Mouse (Mus musculus): Measurements from ENCODE around the gene Cd300e. TPM values are rescaled to one million over a fixed set of nuclear protein-coding genes. Genes with fewer than 3 reads are reported as not detected.

The Cd300e gene
- 0.10 TPM in 1 of 2 replicates, not detected in the other for polyA plus RNA-seq (2016; fragmentation: Nextera tagmentation; extraction: Ambion mirVana)

GRCm38 (mm10) chr11:115062077-115062476 is at the start of gene Cd300e:
Cd300e (minus strand) TSS chr11:115062177.
- H3K4me2 ChIP-seq (replicated peaks) = no peak within 1 kb of the TSS
- no peak for ATAC-seq (ENCODE audit: insufficient number of reproducible peaks, insufficient read depth, low FRiP score, low TSS enrichment)
- no peaks in the 10 kb centered on the region for H3K9me3 ChIP-seq
- H3K36me3 ChIP-seq = no peaks in the 10 kb centered on the region
- WGBS = 45% methylated on average over 5 of the region's 5 CpGs
- no peak within 1 kb of the TSS for H3K27ac ChIP-seq
- H3K9ac ChIP-seq = no peak within 1 kb of the TSS
- 0 out of 2 replicates have a peak, but pooled peaks cover 4% of the 10 kb centered on the region for H3K27me3 ChIP-seq
- 0 out of 2 replicates have a peak, but pooled peaks cover 2% of the 10 kb centered on the region for H3K4me1 ChIP-seq
- H3K4me3 ChIP-seq = no peak within 1 kb of the TSS

- peaks cover 10% of the 10 kb centered on the region for H3K4me1 ChIP-seq
- H3K4me3 ChIP-seq = no peak overlapping the region
- H3K9ac ChIP-seq = no peak overlapping the region
- H3K9me3 ChIP-seq = no peaks in the 10 kb centered on the region
- no peak overlapping the region for H3K4me2 ChIP-seq (replicated peaks)
- ATAC-seq (ENCODE audit: insufficient number of reproducible peaks, insufficient read depth, low FRiP score, low TSS enrichment) = no peak
- H3K36me3 ChIP-seq = no peaks in the 10 kb centered on the region
- no peaks in the 10 kb centered on the region for H3K27me3 ChIP-seq
- WGBS = 69% methylated on average over 4 of the region's 5 CpGs
- H3K27ac ChIP-seq = no peak overlapping the region
Measured at GRCm38 (mm10) chr11:115110271-115110670, 48.3 kb upstream of the Cd300e start.

GRCm38 (mm10) chr11:115108176-115108575 is 46.2 kb upstream of the Cd300e start:
- no peaks in the 10 kb centered on the region for H3K36me3 ChIP-seq
- no peak for ATAC-seq (ENCODE audit: insufficient number of reproducible peaks, insufficient read depth, low FRiP score, low TSS enrichment)
- no peak overlapping the region for H3K4me2 ChIP-seq (replicated peaks)
- no peak overlapping the region for H3K27ac ChIP-seq
- H3K9me3 ChIP-seq = no peaks in the 10 kb centered on the region
- H3K4me3 ChIP-seq = no peak overlapping the region
- H3K27me3 ChIP-seq = no peaks in the 10 kb centered on the region
- H3K9ac ChIP-seq = no peak overlapping the region
- WGBS = 82% methylated on average over 8 of the region's 8 CpGs
- H3K4me1 ChIP-seq = peaks cover 15% of the 10 kb centered on the region

GRCm38 (mm10) chr11:115107403-115107916 is 45.5 kb upstream of the Cd300e start:
- H3K9me3 ChIP-seq = no peaks in the 10 kb centered on the region
- no peaks in the 10 kb centered on the region for H3K36me3 ChIP-seq
- H3K4me3 ChIP-seq = no peak overlapping the region
- no peak overlapping the region for H3K4me2 ChIP-seq (replicated peaks)
- 48% methylated on average over 4 of the region's 4 CpGs for WGBS
- ATAC-seq (ENCODE audit: insufficient number of reproducible peaks, insufficient read depth, low FRiP score, low TSS enrichment) = no peak
- no peak overlapping the region for H3K27ac ChIP-seq
- no peak overlapping the region for H3K9ac ChIP-seq
- no peaks in the 10 kb centered on the region for H3K27me3 ChIP-seq
- peaks cover 15% of the 10 kb centered on the region for H3K4me1 ChIP-seq

- WGBS = 93% methylated on average over 2 of the region's 2 CpGs
- Histone ChIP-seq H3K27ac (no peak overlapping the region), H3K4me1 (peaks cover 11% of the 10 kb centered on the region), H3K9ac (no peak overlapping the region), H3K27me3 (no peaks in the 10 kb centered on the region), H3K36me3 (no peaks in the 10 kb centered on the region), H3K4me3 (no peak overlapping the region), H3K9me3 (no peaks in the 10 kb centered on the region), H3K4me2 (replicated peaks) (no peak overlapping the region)
- no peak for ATAC-seq (ENCODE audit: insufficient number of reproducible peaks, insufficient read depth, low FRiP score, low TSS enrichment)
Measured at GRCm38 (mm10) chr11:115106638-115107037, 44.7 kb upstream of the Cd300e start.

- Histone ChIP-seq H3K4me1 (peaks cover 21% of the 10 kb centered on the region), H3K4me3 (no peak overlapping the region), H3K9me3 (no peaks in the 10 kb centered on the region), H3K27ac (no peak overlapping the region), H3K36me3 (no peaks in the 10 kb centered on the region), H3K9ac (no peak overlapping the region), H3K27me3 (no peaks in the 10 kb centered on the region), H3K4me2 (replicated peaks) (no peak overlapping the region)
- WGBS = 53% methylated on average over 8 of the region's 8 CpGs
- ATAC-seq (ENCODE audit: insufficient number of reproducible peaks, insufficient read depth, low FRiP score, low TSS enrichment) = no peak
Measured at GRCm38 (mm10) chr11:115104769-115105563, 43.0 kb upstream of the Cd300e start.

- ATAC-seq (ENCODE audit: insufficient number of reproducible peaks, insufficient read depth, low FRiP score, low TSS enrichment) = no peak
- Histone ChIP-seq H3K36me3 (no peaks in the 10 kb centered on the region), H3K27me3 (no peaks in the 10 kb centered on the region), H3K27ac (no peak overlapping the region), H3K9ac (no peak overlapping the region), H3K9me3 (no peaks in the 10 kb centered on the region), H3K4me2 (replicated peaks) (no peak overlapping the region), H3K4me3 (no peak overlapping the region), H3K4me1 (peaks cover 32% of the 10 kb centered on the region)
- 59% methylated on average over 25 of the region's 25 CpGs for WGBS
Measured at GRCm38 (mm10) chr11:115103470-115104413, 41.8 kb upstream of the Cd300e start.

- Histone ChIP-seq H3K4me1 (peaks cover 32% of the 10 kb centered on the region), H3K9ac (no peak overlapping the region), H3K4me2 (replicated peaks) (no peak overlapping the region), H3K4me3 (no peak overlapping the region), H3K36me3 (no peaks in the 10 kb centered on the region), H3K27ac (no peak overlapping the region), H3K27me3 (no peaks in the 10 kb centered on the region), H3K9me3 (no peaks in the 10 kb centered on the region)
- ATAC-seq (ENCODE audit: insufficient number of reproducible peaks, insufficient read depth, low FRiP score, low TSS enrichment) = no peak
- 90% methylated on average over 9 of the region's 9 CpGs for WGBS
Measured at GRCm38 (mm10) chr11:115102116-115102515, 40.1 kb upstream of the Cd300e start.

- Histone ChIP-seq H3K36me3 (no peaks in the 10 kb centered on the region), H3K4me2 (replicated peaks) (no peak overlapping the region), H3K27ac (no peak overlapping the region), H3K4me1 (peaks cover 32% of the 10 kb centered on the region), H3K27me3 (no peaks in the 10 kb centered on the region), H3K4me3 (no peak overlapping the region), H3K9me3 (no peaks in the 10 kb centered on the region), H3K9ac (no peak overlapping the region)
- no peak for ATAC-seq (ENCODE audit: insufficient number of reproducible peaks, insufficient read depth, low FRiP score, low TSS enrichment)
- 38% methylated on average over 6 of the region's 6 CpGs for WGBS
Measured at GRCm38 (mm10) chr11:115101615-115102051, 39.7 kb upstream of the Cd300e start.

GRCm38 (mm10) chr11:115100741-115101140 is 38.8 kb upstream of the Cd300e start:
- no peak overlapping the region for H3K27ac ChIP-seq
- 15% methylated on average over 7 of the region's 7 CpGs for WGBS
- no peak for ATAC-seq (ENCODE audit: insufficient number of reproducible peaks, insufficient read depth, low FRiP score, low TSS enrichment)

GRCm38 (mm10) chr11:115100032-115100621 is 38.1 kb upstream of the Cd300e start:
- ATAC-seq (ENCODE audit: insufficient number of reproducible peaks, insufficient read depth, low FRiP score, low TSS enrichment) = no peak
- no peak overlapping the region for H3K27ac ChIP-seq
- no peaks in the 10 kb centered on the region for H3K9me3 ChIP-seq
- no peak overlapping the region for H3K4me3 ChIP-seq
- WGBS = 53% methylated on average over 5 of the region's 5 CpGs
- no peak overlapping the region for H3K4me2 ChIP-seq (replicated peaks)
- H3K9ac ChIP-seq = no peak overlapping the region
- H3K4me1 ChIP-seq = peaks cover 32% of the 10 kb centered on the region
- no peaks in the 10 kb centered on the region for H3K27me3 ChIP-seq
- H3K36me3 ChIP-seq = no peaks in the 10 kb centered on the region

More at GRCm38 (mm10) chr11:115100741-115101140, 38.8 kb upstream of the Cd300e start:
- Histone ChIP-seq H3K4me2 (replicated peaks) (no peak overlapping the region), H3K4me1 (peaks cover 32% of the 10 kb centered on the region), H3K9me3 (no peaks in the 10 kb centered on the region), H3K27me3 (no peaks in the 10 kb centered on the region), H3K4me3 (no peak overlapping the region), H3K9ac (no peak overlapping the region), H3K36me3 (no peaks in the 10 kb centered on the region)
